Mouse (Mus musculus): Measurements from ENCODE around the gene Cadps2. TPM values are rescaled to one million over a fixed set of nuclear protein-coding genes. Genes with fewer than 3 reads are reported as not detected.

Gene Cadps2
- polyA plus RNA-seq, 1 experiment from 2014 or later, result 6.1 TPM

DNA sequence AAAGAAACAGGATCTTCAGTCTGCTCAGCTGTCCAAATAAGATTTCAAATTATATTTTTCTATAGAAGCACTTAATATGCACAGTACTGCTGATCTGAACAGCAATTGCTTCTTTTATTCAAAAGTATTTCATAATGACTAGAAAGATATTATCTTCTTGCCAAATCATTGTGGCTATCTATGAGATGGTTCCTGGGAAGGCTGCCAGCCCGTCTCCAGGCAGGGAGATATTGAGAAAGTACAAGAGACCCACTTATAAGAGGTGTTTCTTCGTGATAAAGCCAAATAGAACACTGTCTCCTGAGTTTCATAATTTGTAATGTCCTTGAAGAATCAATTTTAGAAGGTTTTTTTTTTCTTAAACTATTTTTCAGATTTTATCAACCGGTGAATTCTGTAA, 202.1 kb downstream of the Cadps2 start:
- WGBS, result 60% methylated on average over 3 of the region's 3 CpGs
- no peak; the same call in 1 of the 2 replicates for ATAC-seq (replicated peaks)

DNA sequence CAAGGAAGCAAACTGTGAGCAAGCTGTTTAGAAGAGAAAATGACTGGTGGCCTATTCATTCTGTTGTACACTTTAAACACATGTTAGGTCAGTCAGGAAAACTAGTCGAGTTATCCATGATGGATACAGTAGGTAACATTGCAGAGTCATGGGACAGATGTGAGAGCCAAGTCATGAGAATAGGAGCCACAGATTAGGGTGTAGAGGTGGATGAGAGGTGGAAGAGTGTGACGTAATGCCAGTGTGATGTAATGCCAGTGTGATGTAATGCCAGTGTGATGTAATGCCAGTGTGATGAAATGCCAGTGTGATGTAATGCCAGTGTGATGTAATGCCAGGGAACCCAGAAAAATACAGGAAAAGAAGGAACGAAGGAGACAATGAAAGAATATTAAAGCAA, 204.0 kb downstream of the Cadps2 start:
- H3K4me3 ChIP-seq, result no peak overlapping the region
- H3K27ac ChIP-seq (replicated peaks), result no peak overlapping the region
- H3K36me3 ChIP-seq, result no peaks in the 10 kb centered on the region
- H3K9me3 ChIP-seq, result no peaks in the 10 kb centered on the region
- H3K9ac ChIP-seq (replicated peaks), result no peak overlapping the region
- no peaks in the 10 kb centered on the region for H3K4me1 ChIP-seq
- H3K27me3 ChIP-seq, result no peaks in the 10 kb centered on the region
- ATAC-seq (replicated peaks), result no peak
- 95% methylated on average over 3 of the region's 3 CpGs for WGBS
- no peak overlapping the region for H3K4me2 ChIP-seq (replicated peaks)

More for the DNA sequence above, 202.1 kb downstream of the Cadps2 start:
- Histone ChIP-seq H3K36me3 (no peaks in the 10 kb centered on the region), H3K4me3 (no peak overlapping the region), H3K27me3 (no peaks in the 10 kb centered on the region), H3K27ac (replicated peaks) (no peak overlapping the region), H3K9ac (replicated peaks) (no peak overlapping the region), H3K4me2 (replicated peaks) (no peak overlapping the region), H3K9me3 (no peaks in the 10 kb centered on the region), H3K4me1 (no peaks in the 10 kb centered on the region)

DNA sequence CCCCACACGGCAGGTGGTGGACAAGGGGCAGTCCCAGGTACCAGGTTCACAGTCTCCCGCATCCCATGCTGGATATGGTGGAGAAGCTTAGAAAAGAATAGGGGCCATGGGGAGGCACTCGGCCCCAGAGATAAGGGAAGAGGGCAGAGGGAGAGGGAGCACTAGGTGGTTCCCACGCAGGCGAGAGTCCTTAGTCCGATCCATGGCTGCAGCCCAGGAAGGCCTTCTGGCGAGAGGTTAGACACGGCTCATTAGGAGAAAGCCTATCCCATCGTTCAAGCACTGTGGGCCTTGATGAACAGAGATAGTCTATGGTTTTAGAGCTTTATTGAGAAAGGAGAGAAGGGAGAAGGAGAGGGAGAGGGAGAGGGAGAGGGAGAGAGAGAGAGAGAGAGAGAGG, 205.2 kb downstream of the Cadps2 start:
- no peaks in the 10 kb centered on the region for H3K9me3 ChIP-seq
- 86% methylated on average over 9 of the region's 9 CpGs for WGBS
- H3K27me3 ChIP-seq, result no peaks in the 10 kb centered on the region
- H3K4me1 ChIP-seq, result no peaks in the 10 kb centered on the region
- H3K4me2 ChIP-seq (replicated peaks), result no peak overlapping the region
- no peak for ATAC-seq (replicated peaks)
- H3K36me3 ChIP-seq, result no peaks in the 10 kb centered on the region
- no peak overlapping the region for H3K4me3 ChIP-seq
- no peak overlapping the region for H3K27ac ChIP-seq (replicated peaks)
- H3K9ac ChIP-seq (replicated peaks), result no peak overlapping the region

DNA sequence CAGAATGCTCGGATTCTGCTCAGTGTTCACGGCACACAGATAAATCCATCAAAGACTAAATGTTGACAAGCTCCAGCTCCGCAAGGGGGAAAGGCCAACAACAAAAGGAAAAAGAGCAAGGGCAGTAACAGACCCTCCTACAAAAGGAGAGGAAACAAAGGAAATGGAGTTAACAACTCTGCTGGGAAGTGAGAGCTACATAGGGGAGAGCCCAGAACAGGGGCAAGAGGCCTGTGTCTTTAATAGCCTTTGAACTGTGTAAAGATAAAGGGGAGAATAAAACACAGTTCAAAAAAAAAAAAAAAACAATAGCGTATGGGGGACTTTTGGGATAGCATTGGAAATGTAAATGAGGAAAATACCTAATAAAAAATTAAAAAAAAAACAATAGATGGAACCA, 208.8 kb downstream of the Cadps2 start:
- Histone ChIP-seq H3K9ac (replicated peaks) (no peak overlapping the region), H3K4me1 (no peaks in the 10 kb centered on the region), H3K9me3 (no peaks in the 10 kb centered on the region), H3K4me2 (replicated peaks) (no peak overlapping the region), H3K36me3 (no peaks in the 10 kb centered on the region), H3K4me3 (no peak overlapping the region), H3K27ac (replicated peaks) (no peak overlapping the region), H3K27me3 (no peaks in the 10 kb centered on the region)
- WGBS, result 14% methylated on average over 4 of the region's 4 CpGs
- no peak for ATAC-seq (replicated peaks)

DNA sequence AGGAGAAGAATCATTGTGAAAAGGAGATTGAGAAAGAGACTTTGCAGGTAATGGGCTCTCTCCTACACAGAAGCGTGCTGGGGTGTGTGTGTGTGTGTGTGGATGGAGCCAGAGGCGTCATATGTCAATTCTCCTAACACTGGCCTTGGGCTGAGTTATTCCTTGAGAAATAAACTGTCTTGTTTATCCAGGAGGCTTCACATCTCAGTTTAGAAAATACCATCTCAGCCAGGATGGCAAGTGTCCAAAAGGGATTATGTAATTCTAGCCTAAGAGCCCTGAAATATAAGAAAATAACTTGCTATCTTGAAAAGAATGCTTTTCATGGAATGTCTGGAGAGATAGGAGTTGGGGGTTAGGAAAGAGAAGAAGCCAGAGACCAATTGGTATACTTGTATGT, 264.1 kb downstream of the Cadps2 start:
- Histone ChIP-seq H3K4me3 (no peak overlapping the region), H3K27me3 (no peaks in the 10 kb centered on the region), H3K27ac (replicated peaks) (no peak overlapping the region), H3K9ac (replicated peaks) (no peak overlapping the region), H3K36me3 (no peaks in the 10 kb centered on the region), H3K4me2 (replicated peaks) (no peak overlapping the region), H3K9me3 (no peaks in the 10 kb centered on the region), H3K4me1 (no peaks in the 10 kb centered on the region)
- ATAC-seq (replicated peaks), result no peak
- WGBS, result 84% methylated on average over 2 of the region's 2 CpGs

DNA sequence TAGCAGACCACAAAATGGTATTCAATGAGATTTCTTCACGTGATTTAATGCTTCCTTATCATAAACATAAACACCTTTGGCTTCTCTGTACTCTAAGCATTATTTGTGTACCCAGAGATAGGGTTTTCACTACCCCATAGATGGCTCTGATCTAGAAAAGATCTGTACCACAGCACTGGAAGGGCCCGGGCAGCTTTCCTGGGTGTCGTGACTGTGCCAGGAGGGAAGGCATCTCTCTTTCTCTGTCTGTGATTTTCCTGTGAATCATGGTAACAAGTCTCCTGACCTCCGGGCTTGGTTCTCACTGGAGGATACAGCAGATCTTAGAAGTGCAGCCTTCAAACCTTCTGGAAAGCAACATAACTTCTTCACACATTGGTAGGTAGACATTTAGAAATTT, 265.5 kb downstream of the Cadps2 start:
- no peak overlapping the region for H3K27ac ChIP-seq (replicated peaks)
- H3K4me2 ChIP-seq (replicated peaks), result no peak overlapping the region
- no peaks in the 10 kb centered on the region for H3K4me1 ChIP-seq
- H3K27me3 ChIP-seq, result no peaks in the 10 kb centered on the region
- ATAC-seq (replicated peaks), result no peak
- H3K9me3 ChIP-seq, result no peaks in the 10 kb centered on the region
- WGBS, result 91% methylated on average over 4 of the region's 4 CpGs
- H3K4me3 ChIP-seq, result no peak overlapping the region
- H3K9ac ChIP-seq (replicated peaks), result no peak overlapping the region
- H3K36me3 ChIP-seq, result no peaks in the 10 kb centered on the region

DNA sequence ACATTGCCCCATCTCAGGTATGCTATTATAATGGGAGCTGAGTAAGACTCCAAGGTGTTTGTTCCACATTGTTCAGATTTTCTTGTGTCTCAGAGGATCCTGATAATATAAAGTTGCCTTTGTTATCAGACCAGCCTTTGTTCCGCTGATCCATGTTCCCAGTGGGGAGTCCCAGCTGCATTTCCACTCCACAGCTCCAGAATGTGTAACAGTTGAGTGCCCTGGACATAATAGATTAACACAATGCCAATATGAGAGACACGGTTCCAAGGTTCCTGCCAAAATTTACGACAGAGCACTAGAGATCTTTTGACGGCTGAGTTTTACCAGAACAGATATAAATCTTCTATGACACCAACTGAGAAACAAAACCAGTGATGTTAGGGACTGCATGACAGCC, 266.8 kb downstream of the Cadps2 start:
- no peaks in the 10 kb centered on the region for H3K27me3 ChIP-seq
- no peaks in the 10 kb centered on the region for H3K36me3 ChIP-seq
- H3K9me3 ChIP-seq, result no peaks in the 10 kb centered on the region
- no peak for ATAC-seq (replicated peaks)
- 32% methylated on average over 4 of the region's 4 CpGs for WGBS
- no peak overlapping the region for H3K4me2 ChIP-seq (replicated peaks)
- H3K27ac ChIP-seq (replicated peaks), result no peak overlapping the region
- H3K4me3 ChIP-seq, result no peak overlapping the region
- no peak overlapping the region for H3K9ac ChIP-seq (replicated peaks)
- H3K4me1 ChIP-seq, result no peaks in the 10 kb centered on the region

DNA sequence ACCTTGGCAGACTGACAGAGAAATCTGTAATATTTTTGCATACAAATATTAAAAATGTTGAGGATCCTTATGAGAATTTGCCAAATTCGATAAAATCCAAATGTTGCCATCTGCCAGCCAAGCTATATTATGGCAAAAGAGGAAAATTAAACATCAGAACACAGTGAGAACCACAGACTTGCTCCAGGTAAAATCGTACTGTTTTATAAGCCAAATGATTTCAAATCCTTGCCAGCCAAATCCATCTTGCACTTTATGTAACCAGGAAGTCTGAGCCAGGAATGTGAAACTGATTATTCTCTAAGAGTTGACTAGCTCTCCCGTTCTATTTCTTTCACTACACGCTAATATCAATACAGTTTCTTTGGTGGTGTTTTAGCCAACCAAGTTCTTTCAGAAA, 269.5 kb downstream of the Cadps2 start:
- ATAC-seq (replicated peaks), result no peak
- Histone ChIP-seq H3K4me1 (no peaks in the 10 kb centered on the region), H3K27me3 (no peaks in the 10 kb centered on the region), H3K27ac (replicated peaks) (no peak overlapping the region), H3K4me2 (replicated peaks) (no peak overlapping the region), H3K4me3 (no peak overlapping the region), H3K9ac (replicated peaks) (no peak overlapping the region), H3K9me3 (no peaks in the 10 kb centered on the region), H3K36me3 (no peaks in the 10 kb centered on the region)
- 74% methylated on average over 4 of the region's 4 CpGs for WGBS

DNA sequence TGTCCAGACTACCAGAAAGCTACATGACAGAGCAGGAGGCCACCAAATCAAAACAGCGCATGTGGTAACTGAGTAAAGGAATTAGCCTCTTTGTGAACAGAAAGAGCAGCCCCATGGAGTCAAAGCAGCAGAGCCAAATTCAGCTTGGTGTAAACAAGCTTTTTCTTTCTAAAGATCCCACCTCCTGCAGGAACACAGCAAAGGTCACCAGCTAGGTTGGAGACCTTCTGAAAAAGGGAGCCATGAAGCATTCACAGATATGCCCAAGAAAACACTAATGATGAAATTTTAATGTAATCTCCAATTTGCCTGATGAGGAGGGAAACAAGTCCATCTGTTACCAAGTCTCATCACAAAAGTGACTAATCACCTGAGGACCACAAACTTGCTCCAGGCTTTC, 270.5 kb downstream of the Cadps2 start:
- no peaks in the 10 kb centered on the region for H3K27me3 ChIP-seq
- H3K9me3 ChIP-seq, result no peaks in the 10 kb centered on the region
- 47% methylated on average over 1 of the region's 1 CpGs for WGBS
- no peak overlapping the region for H3K4me2 ChIP-seq (replicated peaks)
- H3K36me3 ChIP-seq, result no peaks in the 10 kb centered on the region
- no peak overlapping the region for H3K27ac ChIP-seq (replicated peaks)
- no peak for ATAC-seq (replicated peaks)
- no peak overlapping the region for H3K4me3 ChIP-seq
- no peak overlapping the region for H3K9ac ChIP-seq (replicated peaks)
- H3K4me1 ChIP-seq, result no peaks in the 10 kb centered on the region

DNA sequence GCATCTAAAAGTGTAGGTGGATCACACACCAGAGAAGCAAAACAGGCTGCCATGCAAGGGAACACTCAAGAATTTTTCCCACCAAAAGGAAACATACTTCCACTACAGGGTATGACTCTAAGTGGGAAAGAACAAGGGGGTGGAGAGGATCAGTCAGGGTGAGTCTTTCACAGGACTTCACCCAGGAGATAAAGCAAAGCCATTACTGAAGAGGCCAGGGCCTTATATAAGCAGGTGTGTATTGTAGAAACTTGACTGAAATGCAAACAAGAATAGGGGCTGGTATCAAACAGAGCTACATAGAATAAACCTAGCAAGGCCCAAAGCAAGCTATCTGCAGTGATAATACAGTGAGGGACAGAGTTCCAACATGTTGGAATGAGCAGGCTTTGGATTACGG, 271.6 kb downstream of the Cadps2 start:
- H3K27me3 ChIP-seq, result no peaks in the 10 kb centered on the region
- no peaks in the 10 kb centered on the region for H3K36me3 ChIP-seq
- H3K9ac ChIP-seq (replicated peaks), result no peak overlapping the region
- no peaks in the 10 kb centered on the region for H3K4me1 ChIP-seq
- no peak overlapping the region for H3K4me3 ChIP-seq
- H3K9me3 ChIP-seq, result no peaks in the 10 kb centered on the region
- no peak for ATAC-seq (replicated peaks)
- WGBS, result 88% methylated on average over 1 of the region's 1 CpGs
- H3K4me2 ChIP-seq (replicated peaks), result no peak overlapping the region
- no peak overlapping the region for H3K27ac ChIP-seq (replicated peaks)

DNA sequence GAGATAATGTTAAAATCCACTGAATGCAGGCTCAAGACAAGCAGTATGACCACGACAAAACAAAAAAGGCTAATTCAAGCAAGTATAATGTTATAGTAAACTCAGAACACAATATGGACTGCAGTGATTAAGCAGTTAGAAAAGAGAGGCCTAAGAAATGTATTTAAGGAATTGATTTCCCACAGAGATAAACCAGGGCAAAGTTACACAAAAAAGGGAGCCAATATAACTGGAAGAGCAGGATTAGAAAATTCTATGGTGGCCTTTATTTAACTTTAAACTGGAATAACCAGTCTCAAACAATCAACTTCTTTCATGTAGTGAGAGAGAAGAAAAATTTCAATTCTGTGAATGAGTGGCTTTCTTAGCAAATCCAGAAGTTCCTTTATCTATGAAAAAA, 289.3 kb downstream of the Cadps2 start:
- WGBS, result 6% methylated on average over 1 of the region's 1 CpGs
- ATAC-seq (replicated peaks), result no peak
- no peak overlapping the region for H3K4me3 ChIP-seq

DNA sequence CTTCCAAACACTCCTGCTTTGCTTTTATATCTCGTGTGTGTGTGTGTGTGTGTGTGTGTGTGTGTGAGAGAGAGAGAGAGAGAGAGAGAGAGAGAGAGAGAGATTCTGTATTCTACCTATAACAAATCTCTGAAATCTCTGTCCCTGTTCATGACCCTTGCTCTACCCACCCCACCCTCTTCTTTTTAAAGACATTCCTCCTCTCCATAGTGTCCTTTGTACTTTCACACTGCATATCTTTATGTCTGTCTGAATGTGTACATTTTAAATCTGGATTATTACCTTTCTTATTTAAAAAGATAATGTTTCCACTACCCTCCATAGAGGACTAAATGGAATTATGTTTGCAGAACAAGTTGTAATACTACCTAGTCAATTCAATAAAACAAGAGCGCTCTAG, 315.5 kb downstream of the Cadps2 start:
- H3K27me3 ChIP-seq, result no peaks in the 10 kb centered on the region
- no peaks in the 10 kb centered on the region for H3K4me1 ChIP-seq
- H3K4me2 ChIP-seq (replicated peaks), result no peak overlapping the region
- H3K4me3 ChIP-seq, result no peak overlapping the region
- no peaks in the 10 kb centered on the region for H3K9me3 ChIP-seq
- WGBS, result 93% methylated on average over 2 of the region's 2 CpGs
- H3K27ac ChIP-seq (replicated peaks), result no peak overlapping the region
- H3K9ac ChIP-seq (replicated peaks), result no peak overlapping the region
- ATAC-seq (replicated peaks), result no peak
- no peaks in the 10 kb centered on the region for H3K36me3 ChIP-seq

More for the DNA sequence above, 289.3 kb downstream of the Cadps2 start:
- no peak overlapping the region for H3K4me2 ChIP-seq (replicated peaks)
- no peaks in the 10 kb centered on the region for H3K9me3 ChIP-seq
- H3K27ac ChIP-seq (replicated peaks), result no peak overlapping the region
- no peak overlapping the region for H3K9ac ChIP-seq (replicated peaks)
- no peaks in the 10 kb centered on the region for H3K36me3 ChIP-seq
- no peaks in the 10 kb centered on the region for H3K27me3 ChIP-seq
- no peaks in the 10 kb centered on the region for H3K4me1 ChIP-seq

DNA sequence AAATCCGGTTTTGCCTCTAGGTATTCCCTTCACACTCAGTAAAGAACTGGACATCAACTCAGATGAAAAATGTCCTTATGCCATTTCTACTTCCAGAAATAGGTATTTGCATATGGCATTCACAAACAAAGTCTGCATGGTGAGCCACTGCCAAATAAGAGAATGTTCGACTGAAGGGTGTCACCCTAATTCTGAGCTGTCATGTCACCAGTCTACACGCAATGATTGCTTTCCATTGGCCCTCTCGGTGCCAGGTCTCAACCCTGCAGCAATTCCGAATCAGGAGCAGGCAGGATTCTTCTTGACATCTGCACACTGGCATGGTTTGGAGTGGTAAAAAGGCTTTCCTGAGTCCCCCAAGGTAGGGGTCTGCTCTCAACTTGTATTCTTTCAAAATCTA, 316.7 kb downstream of the Cadps2 start:
- Histone ChIP-seq H3K9ac (replicated peaks) (no peak overlapping the region), H3K4me2 (replicated peaks) (no peak overlapping the region), H3K36me3 (no peaks in the 10 kb centered on the region), H3K27ac (replicated peaks) (no peak overlapping the region), H3K9me3 (no peaks in the 10 kb centered on the region), H3K4me3 (no peak overlapping the region), H3K27me3 (no peaks in the 10 kb centered on the region), H3K4me1 (no peaks in the 10 kb centered on the region)
- WGBS, result 90% methylated on average over 5 of the region's 5 CpGs
- ATAC-seq (replicated peaks), result no peak
